Mouse (Mus musculus) megakaryocyte, embryonic 14.5 days (primary cell): ENCODE data around the gene Tnpo1. TPM values are rescaled to one million over a fixed set of nuclear protein-coding genes. Genes with fewer than 3 reads are reported as not detected.

Experiments used
- H3K27me3 ChIP-seq: replicated peaks from 2 replicates; pipeline ENCODE3; 2012; ENCODE audit warnings: inconsistent platforms
- H3K36me3 ChIP-seq: replicated peaks from 2 replicates; pipeline ENCODE3; 2012; ENCODE audit warnings: low read length, inconsistent platforms, mixed read lengths
- H3K4me1 ChIP-seq: 2 replicates; pipeline ENCODE4 v1.6.1; 2012; ENCODE audit warnings: inconsistent platforms
- H3K4me3 ChIP-seq: replicated peaks from 2 replicates; pipeline ENCODE3; 2012; ENCODE audit warnings: moderate library complexity, mild to moderate bottlenecking, inconsistent platforms
- H3K9me3 ChIP-seq: 2 replicates; pipeline ENCODE4 v1.6.1; 2012; ENCODE audit warnings: inconsistent platforms
- FLI1 ChIP-seq: IDR thresholded peaks from 2 replicates; pipeline ENCODE4 v1.6.1; 2012; ENCODE audit warnings: low read length, inconsistent platforms, mixed read lengths
- GATA1 ChIP-seq: IDR thresholded peaks from 3 replicates; pipeline ENCODE4 v1.6.1; 2012; ENCODE audit warnings: mixed read lengths, low read length, inconsistent platforms, borderline replicate concordance
- polyA plus RNA-seq: library from polyadenylated mRNA; stranded (reverse); fragments of >175 nt; gene quantifications from 2 replicates; pipeline ENCODE4 v1.2.3, GENCODE M21; 2012; ENCODE audit warnings: low replicate concordance; ENCODE audit not compliant: insufficient read depth

Gene Tnpo1
- polyA plus RNA-seq, 1 experiment = 2.3 TPM

DNA sequence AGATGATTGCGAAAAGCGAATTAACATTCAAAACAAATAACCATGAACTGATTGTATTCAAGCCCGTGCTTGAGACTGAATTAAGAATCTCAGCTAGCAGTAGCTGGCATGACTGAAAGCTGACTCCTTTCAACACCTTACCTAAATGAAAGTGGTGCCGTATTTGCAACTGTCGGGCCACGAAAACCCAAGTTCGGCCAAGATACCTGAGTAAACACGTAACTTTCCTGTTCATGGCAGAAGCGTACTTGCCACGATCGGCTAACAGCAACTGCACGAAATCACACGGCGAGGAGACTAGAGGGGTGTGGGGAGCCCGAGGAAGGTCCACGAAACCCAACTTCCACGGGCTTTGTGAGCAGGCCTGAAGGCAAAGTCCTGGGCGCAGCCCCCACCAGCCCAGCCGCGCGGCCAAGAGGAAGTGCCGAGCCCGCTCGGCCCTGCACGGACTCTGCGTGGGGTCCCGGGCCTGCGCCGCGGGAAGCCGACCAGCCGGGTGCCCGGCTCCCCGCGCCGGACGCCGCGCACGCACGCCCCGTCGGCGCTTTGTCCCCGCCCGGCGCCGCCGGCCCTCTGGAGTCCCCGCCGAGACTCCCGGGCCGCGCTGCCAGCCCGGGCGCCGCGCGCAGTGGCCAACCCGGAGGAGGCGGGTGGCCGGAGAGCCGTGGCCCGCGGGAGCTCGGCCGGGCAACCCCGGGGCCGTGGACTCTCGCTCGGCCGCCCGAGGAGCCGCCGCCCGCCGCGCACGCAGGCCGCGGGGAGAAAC is 111.7 kb downstream of the Tnpo1 start:
- Histone ChIP-seq H3K27me3 (no peaks in the 10 kb centered on the region), H3K4me1 (peaks cover 57% of the 10 kb centered on the region), H3K4me3 (peak overlapping the region; percentile 98), H3K36me3 (no peaks in the 10 kb centered on the region), H3K9me3 (no peaks in the 10 kb centered on the region)
- TF ChIP-seq FLI1 (no peak), GATA1 (no peak)

DNA sequence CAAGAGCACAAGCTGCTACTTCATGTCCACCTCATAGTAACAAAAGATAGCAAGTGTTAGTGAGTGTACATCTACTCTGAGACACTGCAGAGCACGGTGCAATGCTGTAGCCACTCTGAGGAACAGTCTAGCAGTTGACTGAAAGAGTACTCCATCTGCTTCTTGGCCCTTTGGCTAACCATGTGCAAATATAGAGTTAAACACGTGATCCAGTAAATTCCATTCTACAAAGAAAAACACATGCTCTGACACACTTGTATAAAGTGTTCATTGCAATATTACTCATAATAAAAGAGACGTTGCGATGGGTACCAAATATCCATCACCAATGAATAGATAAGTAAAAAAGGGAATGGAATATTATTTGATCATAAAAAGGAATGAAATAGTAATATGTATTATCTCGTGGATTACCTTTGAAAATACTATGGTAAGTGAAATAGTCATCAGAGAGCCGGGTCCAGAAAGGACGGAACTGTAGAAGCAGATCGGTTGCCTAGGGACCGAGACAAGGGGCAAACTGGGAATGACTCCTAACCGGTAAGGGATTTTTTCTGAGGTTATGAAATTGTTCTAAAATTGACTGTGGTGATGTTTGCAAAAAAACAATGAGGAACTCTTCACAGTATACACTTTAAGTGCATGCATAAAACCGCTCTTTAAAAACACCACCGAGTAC is 112.4 kb downstream of the Tnpo1 start:
- Histone ChIP-seq H3K4me3 (peak overlapping the region; percentile 98), H3K9me3 (no peaks in the 10 kb centered on the region), H3K4me1 (peaks cover 50% of the 10 kb centered on the region), H3K36me3 (no peaks in the 10 kb centered on the region), H3K27me3 (no peaks in the 10 kb centered on the region)
- TF ChIP-seq GATA1 (no peak), FLI1 (no peak)

DNA sequence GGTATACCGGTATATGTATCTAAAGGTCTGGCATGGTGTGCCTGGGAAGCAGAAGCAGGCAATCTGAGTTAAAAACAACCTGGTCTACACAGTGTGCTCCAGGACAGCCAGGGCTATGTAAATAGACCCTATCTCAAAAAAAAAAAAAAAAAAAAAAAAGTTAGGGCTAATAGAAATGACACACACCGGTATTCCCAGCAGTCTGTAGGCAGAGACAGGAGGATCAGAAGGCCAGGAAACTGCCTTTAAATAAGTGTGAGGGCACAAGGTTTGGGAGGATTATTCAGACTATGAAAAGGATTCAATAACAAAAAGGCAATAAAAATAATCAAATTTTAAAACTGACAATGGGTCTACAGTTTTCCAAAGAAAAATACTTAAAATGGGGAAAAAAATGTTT is 113.0 kb downstream of the Tnpo1 start:
- H3K4me1 ChIP-seq = peaks cover 51% of the 10 kb centered on the region

DNA sequence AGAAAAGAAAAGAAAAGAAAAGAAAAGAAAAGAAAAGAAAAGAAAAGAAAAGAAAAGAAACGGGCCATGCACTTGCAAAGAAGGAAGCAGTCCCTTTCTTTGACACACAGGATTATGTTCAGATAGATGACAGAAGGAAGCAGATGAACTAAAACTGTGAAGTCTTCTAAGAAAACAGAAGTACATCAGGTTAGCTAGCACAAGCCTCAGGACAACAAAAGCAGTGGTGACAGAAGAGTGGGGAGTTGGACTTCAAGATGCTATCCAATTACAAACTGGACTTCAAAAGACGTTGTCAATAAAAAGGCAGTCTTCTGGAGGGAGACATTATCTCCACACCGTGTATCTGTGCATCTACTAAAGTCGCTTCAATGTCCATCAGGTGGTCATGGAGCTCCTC is 113.9 kb downstream of the Tnpo1 start:
- Histone ChIP-seq H3K4me3 (peak overlapping the region; percentile 75), H3K9me3 (no peaks in the 10 kb centered on the region), H3K4me1 (peaks cover 48% of the 10 kb centered on the region), H3K27me3 (no peaks in the 10 kb centered on the region), H3K36me3 (peaks cover 2% of the 10 kb centered on the region)
- TF ChIP-seq GATA1 (no peak), FLI1 (no peak)

More for the DNA sequence above, 113.0 kb downstream of the Tnpo1 start:
- Histone ChIP-seq H3K9me3 (no peaks in the 10 kb centered on the region), H3K4me3 (peak overlapping the region; percentile 98), H3K36me3 (peaks cover 2% of the 10 kb centered on the region), H3K27me3 (no peaks in the 10 kb centered on the region)
- TF ChIP-seq GATA1 = no peak

DNA sequence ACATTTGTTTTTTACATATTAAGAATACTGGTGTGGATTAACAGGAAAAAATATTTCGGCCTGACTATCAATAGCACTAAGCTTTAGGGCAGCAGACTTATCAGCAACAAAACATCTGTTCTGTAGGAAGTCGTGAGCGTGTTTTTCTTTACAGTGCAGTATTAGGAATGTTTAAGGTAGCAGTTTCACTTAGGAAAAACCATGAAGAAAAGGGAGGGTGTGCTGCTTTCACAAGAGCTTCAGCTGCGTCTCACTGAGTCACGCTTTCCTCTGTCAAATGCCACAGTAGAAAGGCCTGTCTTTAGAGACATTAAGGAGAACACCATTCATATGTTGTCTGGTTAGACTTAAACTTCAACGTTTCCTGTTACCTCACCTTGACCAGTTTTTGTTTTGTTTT is 116.0 kb downstream of the Tnpo1 start:
- peaks cover 42% of the 10 kb centered on the region for H3K4me1 ChIP-seq
- peak overlapping the region; percentile 87 for H3K4me3 ChIP-seq
- H3K27me3 ChIP-seq = no peaks in the 10 kb centered on the region
- no peaks in the 10 kb centered on the region for H3K9me3 ChIP-seq
- H3K36me3 ChIP-seq = peaks cover 2% of the 10 kb centered on the region
- no peak for TF ChIP-seq FLI1
- TF ChIP-seq GATA1 = no peak

DNA sequence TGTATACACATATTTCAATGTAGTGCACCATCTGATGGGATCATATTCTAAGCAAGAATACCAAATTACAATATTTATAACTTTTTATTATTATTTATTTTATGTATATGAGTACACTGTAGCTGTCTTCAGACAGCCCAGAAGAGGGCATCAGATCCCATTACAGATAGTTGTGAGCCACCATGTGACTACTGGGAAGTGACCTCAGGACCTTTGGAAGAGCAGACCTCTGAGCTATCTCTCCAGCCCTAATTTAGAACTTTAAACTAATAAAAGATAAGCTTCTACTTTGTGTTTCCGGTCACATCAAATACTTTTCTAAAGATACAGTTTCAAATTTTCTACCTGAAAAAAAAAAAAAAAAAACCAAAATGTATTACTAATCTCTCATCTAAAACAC is 117.1 kb downstream of the Tnpo1 start:
- Histone ChIP-seq H3K9me3 (no peaks in the 10 kb centered on the region), H3K27me3 (no peaks in the 10 kb centered on the region), H3K4me1 (peaks cover 53% of the 10 kb centered on the region), H3K36me3 (peaks cover 5% of the 10 kb centered on the region), H3K4me3 (no peak overlapping the region)
- TF ChIP-seq FLI1 (no peak), GATA1 (no peak)

DNA sequence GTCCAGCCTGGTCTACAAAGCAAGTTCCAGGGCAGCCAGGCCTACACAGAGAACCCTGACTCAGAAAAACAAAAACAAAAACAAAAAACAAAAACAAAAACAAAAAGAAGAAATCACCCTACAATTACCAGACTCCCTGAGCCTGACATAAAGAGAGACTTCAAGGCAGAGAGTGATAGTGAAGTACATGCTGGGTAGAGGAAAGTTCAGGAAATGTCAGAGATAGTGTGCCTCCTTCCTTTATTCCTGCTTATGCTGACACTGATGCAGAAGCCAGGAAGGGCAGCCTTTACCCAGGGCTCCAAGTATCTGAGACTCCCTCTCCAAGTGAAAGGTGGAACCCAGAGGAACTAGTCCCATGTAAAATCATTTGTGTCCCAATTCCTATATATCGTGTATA is 121.7 kb downstream of the Tnpo1 start:
- peak overlapping the region; percentile 33 for H3K4me3 ChIP-seq
- TF ChIP-seq FLI1 (no peak), GATA1 (no peak)
- H3K4me1 ChIP-seq = peaks cover 54% of the 10 kb centered on the region
- H3K36me3 ChIP-seq = peaks cover 34% of the 10 kb centered on the region
- no peaks in the 10 kb centered on the region for H3K27me3 ChIP-seq
- H3K9me3 ChIP-seq = peaks cover 9% of the 10 kb centered on the region; the same call in 1 of the 2 replicates

DNA sequence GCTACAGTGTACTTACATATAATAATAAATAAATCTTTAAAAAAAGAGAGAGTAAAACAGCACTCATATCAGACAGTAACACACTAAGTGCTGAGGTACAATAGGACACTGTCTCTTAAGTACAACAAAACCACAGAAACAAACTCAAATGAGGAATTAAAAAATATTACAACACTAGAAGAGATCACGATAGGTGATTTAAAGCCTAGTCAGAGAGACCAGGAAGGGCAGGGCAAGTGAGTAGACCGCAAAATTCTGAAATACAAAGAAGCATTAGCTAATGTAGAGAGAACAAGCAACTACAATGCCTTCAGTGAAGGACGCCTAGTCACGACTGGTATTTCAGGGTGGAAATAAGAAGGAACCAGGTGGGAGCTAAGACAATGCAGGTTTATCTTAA is 122.5 kb downstream of the Tnpo1 start:
- Histone ChIP-seq H3K4me3 (peak overlapping the region; percentile 71), H3K36me3 (peaks cover 41% of the 10 kb centered on the region)
- TF ChIP-seq FLI1 (no peak), GATA1 (no peak)

DNA sequence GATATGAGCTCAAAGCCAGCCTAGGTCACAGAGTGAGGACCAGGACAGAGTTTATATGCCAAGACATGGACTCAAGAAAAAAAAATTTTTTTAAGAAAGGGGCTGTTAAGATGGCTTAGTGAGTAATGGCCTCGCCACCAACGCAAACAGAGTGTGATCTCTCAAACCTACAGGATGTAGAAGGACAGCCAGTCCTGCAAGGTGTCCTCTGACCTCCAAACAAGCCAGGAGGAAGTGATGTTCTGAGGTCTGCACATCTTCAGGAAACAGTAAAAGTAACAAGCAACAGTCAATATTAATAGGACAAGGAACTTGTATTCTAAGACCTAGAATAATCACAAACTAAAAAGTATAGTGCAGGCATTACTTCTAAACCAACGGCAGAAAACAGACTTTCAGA is 123.2 kb downstream of the Tnpo1 start:
- peaks cover 46% of the 10 kb centered on the region for H3K36me3 ChIP-seq
- no peak overlapping the region for H3K4me3 ChIP-seq
- H3K9me3 ChIP-seq = peaks cover 9% of the 10 kb centered on the region; the same call in 1 of the 2 replicates
- H3K27me3 ChIP-seq = no peaks in the 10 kb centered on the region
- peaks cover 56% of the 10 kb centered on the region for H3K4me1 ChIP-seq
- no peak for TF ChIP-seq FLI1
- no peak for TF ChIP-seq GATA1

More for the DNA sequence above, 122.5 kb downstream of the Tnpo1 start:
- Histone ChIP-seq H3K4me1 (peaks cover 59% of the 10 kb centered on the region), H3K9me3 (peaks cover 9% of the 10 kb centered on the region; the same call in 1 of the 2 replicates), H3K27me3 (no peaks in the 10 kb centered on the region)

DNA sequence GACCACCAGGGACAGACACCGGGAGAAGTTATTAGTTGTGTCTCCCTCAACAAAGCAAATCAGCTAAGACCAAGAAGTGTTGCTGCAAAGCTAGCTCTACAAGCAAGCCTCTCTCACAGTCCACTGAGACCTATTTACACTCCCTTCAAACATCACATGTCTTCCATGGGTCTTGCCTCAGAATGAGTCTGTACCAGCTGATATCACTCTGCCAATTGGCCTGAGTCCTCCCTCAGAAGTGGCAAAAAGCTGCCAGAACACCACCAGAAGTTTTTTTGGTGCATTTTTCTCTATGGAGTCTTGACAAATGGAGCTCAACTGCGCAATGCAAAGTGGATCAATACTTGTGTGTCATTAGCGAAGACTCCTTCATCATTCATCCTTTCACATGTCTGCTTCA is 130.7 kb downstream of the Tnpo1 start:
- Histone ChIP-seq H3K4me1 (peaks cover 32% of the 10 kb centered on the region), H3K27me3 (no peaks in the 10 kb centered on the region), H3K4me3 (no peak overlapping the region), H3K36me3 (peaks cover 61% of the 10 kb centered on the region), H3K9me3 (peaks cover 5% of the 10 kb centered on the region; the same call in 1 of the 2 replicates)
- no peak for TF ChIP-seq FLI1
- TF ChIP-seq GATA1 = no peak
